Mouse (Mus musculus) cerebellum, adult 2 months (tissue): ENCODE results near the gene Gadl1. TPM values are rescaled to one million over a fixed set of nuclear protein-coding genes. Genes with fewer than 3 reads are reported as not detected.
"Not testable (repeated sequence)": the region's sequence is repeated elsewhere in the genome, so short reads cannot be mapped to it uniquely, and the experiment has no call there.

Experiments used
- DNase-seq, 2 experiments: peaks; one replicate each; pipeline ENCODE4 v3.0.0; 2021
- H3K27ac ChIP-seq: fragments of 200-500 bp; 2 replicates; pipeline ENCODE4 v1.5.1; 2012; ENCODE audit warnings: low read length, control low read depth, inconsistent platforms; ENCODE audit not compliant: insufficient read depth
- H3K27me3 ChIP-seq: fragments of 200-500 bp; 2 replicates; pipeline ENCODE4 v1.6.1; 2012; ENCODE audit warnings: inconsistent platforms, mild to moderate bottlenecking, low read length, moderate library complexity; ENCODE audit not compliant: control insufficient read depth, insufficient read depth
- H3K4me1 ChIP-seq: fragments of 200-500 bp; 2 replicates; pipeline ENCODE4 v1.6.1; 2011; ENCODE audit warnings: low read length; ENCODE audit not compliant: control insufficient read depth, insufficient read depth
- H3K4me3 ChIP-seq: fragments of 200-500 bp; replicated peaks from 2 replicates; pipeline ENCODE3; 2011; ENCODE audit warnings: mild to moderate bottlenecking, low read depth, low read length, control low read depth; ENCODE audit not compliant: insufficient read depth
- CTCF ChIP-seq: fragments of 200-500 bp; IDR thresholded peaks from 2 replicates; pipeline ENCODE4 v1.5.1; 2011; ENCODE audit warnings: low read depth, mild to moderate bottlenecking, control low read depth, low read length, moderate library complexity, borderline replicate concordance; ENCODE audit not compliant: insufficient read depth
- POLR2A ChIP-seq: fragments of 200-500 bp; IDR thresholded peaks from 2 replicates; pipeline ENCODE4 v1.6.1; 2011; ENCODE audit warnings: low read length, control low read depth, borderline replicate concordance; ENCODE audit not compliant: insufficient read depth
- WGBS: fragments of 180-500 bp; shearing (Covaris S2); methylation state at CpG from one replicate; pipeline ENCODE4 v1.1.7; 2018; 5-methylcytosine and 5-hydroxymethylcytosine counted together
- polyA plus RNA-seq: library from polyadenylated mRNA; depleted of rRNA; stranded (reverse); fragments of >200 nt; gene quantifications from 2 replicates; pipeline ENCODE4 v1.2.3, GENCODE M21; 2012

Gadl1 gene
- polyA plus RNA-seq, 1 experiment: 0.31 TPM

DNA sequence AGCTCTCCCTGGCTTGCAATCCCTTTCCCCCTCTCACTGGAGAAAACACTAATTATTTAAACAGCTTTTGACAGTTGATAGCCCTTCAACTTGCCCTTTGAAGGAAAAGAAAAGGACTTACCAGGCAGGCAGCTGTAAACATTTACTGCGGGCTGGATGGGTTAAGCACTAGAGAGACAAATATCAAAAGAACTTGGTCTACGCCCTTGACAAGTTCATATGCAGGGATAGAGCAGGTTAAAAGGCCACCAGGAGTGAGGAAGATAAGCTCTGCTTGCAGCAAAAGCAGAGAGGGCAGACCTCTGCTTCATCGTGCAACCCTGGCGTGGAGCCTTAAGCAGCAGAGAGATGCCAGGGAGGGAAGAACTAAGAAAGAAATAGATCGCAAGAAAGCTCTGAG is 123.5 kb downstream of the Gadl1 start:
- Histone ChIP-seq H3K27me3 (no peaks in the 10 kb centered on the region), H3K4me1 (no peaks in the 10 kb centered on the region), H3K27ac (no peak overlapping the region), H3K4me3 (no peak overlapping the region)
- no peak for TF ChIP-seq POLR2A
- no peak for TF ChIP-seq CTCF
- WGBS: 58% methylated on average over 5 of the region's 5 CpGs
- DNase-seq: no peak

DNA sequence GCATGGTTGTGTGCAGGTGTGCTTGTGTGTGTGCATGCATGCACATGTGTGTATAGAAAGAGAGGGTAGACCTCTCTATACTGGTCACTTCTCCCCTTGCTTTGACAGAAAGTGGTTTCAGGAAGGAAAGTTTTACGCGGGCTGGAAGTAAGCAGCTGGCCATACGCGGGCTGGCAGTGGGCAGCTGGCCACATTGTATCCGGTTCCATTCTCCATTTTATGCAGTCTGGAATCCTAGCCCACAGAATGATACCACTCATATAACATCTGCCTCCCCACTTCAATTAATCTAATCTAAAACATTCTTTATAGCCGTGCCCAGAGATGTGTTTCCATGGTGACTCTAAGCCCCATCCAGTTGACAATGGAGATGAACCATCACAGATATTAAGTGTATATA is 129.0 kb downstream of the Gadl1 start:
- no peak for TF ChIP-seq POLR2A
- TF ChIP-seq CTCF: no peak
- H3K27me3 ChIP-seq: no peaks in the 10 kb centered on the region
- WGBS: 61% methylated on average over 6 of the region's 6 CpGs
- H3K4me3 ChIP-seq: no peak overlapping the region
- DNase-seq: no peak
- H3K4me1 ChIP-seq: no peaks in the 10 kb centered on the region
- H3K27ac ChIP-seq: no peak overlapping the region

- WGBS: 72% methylated on average over 4 of the region's 4 CpGs
- no peak for DNase-seq
Observed at GRCm38 (mm10) chr9:116039981-116040380, 130.7 kb downstream of the Gadl1 start.

DNA sequence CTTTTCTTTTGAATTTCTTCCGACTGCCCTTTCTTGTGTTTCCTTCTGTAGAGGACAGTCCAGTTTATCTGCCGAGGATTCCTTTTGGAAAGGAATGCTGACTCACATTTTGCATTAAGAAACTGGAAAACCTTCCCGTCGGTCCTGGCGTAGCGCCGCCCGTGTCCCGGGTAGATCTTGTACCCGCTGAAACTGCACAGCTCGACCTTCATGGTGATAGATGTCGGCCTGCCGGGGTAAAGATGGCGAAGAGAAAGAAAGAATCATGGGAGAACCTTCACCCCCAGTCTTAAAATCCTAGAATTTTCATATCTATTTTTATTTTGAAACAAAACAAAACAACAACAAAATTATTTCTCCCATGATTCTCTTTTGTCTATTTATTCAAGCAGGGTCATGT is 131.6 kb downstream of the Gadl1 start:
- not testable (repeated sequence) for H3K27me3 ChIP-seq, H3K4me3 ChIP-seq, H3K4me1 ChIP-seq, H3K27ac ChIP-seq, DNase-seq
- WGBS: 93% methylated on average over 14 of the region's 14 CpGs

More at GRCm38 (mm10) chr9:116039981-116040380, 130.7 kb downstream of the Gadl1 start:
- Histone ChIP-seq H3K27me3 (no peaks in the 10 kb centered on the region), H3K27ac (no peak overlapping the region), H3K4me1 (no peaks in the 10 kb centered on the region), H3K4me3 (no peak overlapping the region)
- TF ChIP-seq POLR2A (no peak), CTCF (no peak)

- TF ChIP-seq POLR2A (no peak), CTCF (no peak)
- 81% methylated on average over 4 of the region's 4 CpGs for WGBS
- Histone ChIP-seq H3K4me3 (no peak overlapping the region), H3K27me3 (no peaks in the 10 kb centered on the region), H3K4me1 (no peaks in the 10 kb centered on the region), H3K27ac (no peak overlapping the region)
- no peak for DNase-seq
Observed at GRCm38 (mm10) chr9:116041369-116041768, 132.1 kb downstream of the Gadl1 start.

DNA sequence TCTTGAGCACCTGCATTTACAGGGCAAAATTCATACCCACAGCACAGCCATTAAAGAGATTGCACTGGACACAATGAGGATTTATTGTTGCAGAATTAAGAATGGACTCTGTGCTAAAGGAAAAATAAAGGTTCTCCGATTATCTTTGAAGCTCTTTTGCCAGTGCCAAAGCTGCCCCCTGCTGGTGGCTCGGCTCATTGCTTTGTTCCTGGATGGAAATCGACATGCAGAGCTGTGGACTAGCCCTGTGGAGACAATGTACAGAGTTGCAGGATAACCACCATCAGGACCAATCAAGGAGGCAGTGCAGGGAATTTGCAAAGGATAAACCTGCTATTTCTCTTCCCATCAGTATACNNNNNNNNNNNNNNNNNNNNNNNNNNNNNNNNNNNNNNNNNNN is 132.5 kb downstream of the Gadl1 start:
- no peaks in the 10 kb centered on the region for H3K27me3 ChIP-seq
- WGBS: 4% methylated on average over 3 of the region's 3 CpGs
- H3K4me3 ChIP-seq: no peak overlapping the region
- no peaks in the 10 kb centered on the region for H3K4me1 ChIP-seq
- peak; percentile 62 to 79 for DNase-seq
- TF ChIP-seq CTCF (peak; percentile 80), POLR2A (no peak)
- H3K27ac ChIP-seq: no peak overlapping the region

DNA sequence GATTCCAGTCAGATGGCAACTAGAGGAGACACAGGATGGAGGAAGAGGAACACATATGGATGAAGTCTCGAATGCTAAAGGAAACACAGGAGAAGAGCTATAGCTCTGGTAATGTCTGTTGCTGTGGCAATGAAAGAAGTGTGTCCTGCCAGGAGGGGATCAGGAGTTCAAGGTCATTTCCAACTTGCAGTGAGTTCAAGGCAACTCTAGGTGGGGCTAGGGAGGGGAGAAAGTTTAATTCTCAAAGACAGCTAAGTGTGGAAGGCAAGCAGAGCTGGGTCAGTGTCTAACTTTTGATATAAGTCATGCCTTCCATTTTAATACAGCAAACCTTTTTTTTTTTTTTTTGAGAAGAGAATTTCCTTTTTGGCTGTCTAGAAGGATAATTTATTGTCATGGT is 140.7 kb downstream of the Gadl1 start:
- 81% methylated on average over 1 of the region's 1 CpGs for WGBS
- no peak for DNase-seq
- Histone ChIP-seq H3K27ac (no peak overlapping the region), H3K4me3 (no peak overlapping the region), H3K4me1 (no peaks in the 10 kb centered on the region), H3K27me3 (no peaks in the 10 kb centered on the region)
- TF ChIP-seq CTCF: no peak

- 62% methylated on average over 8 of the region's 8 CpGs for WGBS
- Histone ChIP-seq H3K4me1 (no peaks in the 10 kb centered on the region), H3K4me3 (no peak overlapping the region), H3K27me3 (no peaks in the 10 kb centered on the region), H3K27ac (no peak overlapping the region)
- no peak for DNase-seq
- no peak for TF ChIP-seq CTCF
- no peak for TF ChIP-seq POLR2A
Observed at GRCm38 (mm10) chr9:116053976-116054375, 144.7 kb downstream of the Gadl1 start.

- Histone ChIP-seq H3K27ac (no peak overlapping the region), H3K4me3 (no peak overlapping the region), H3K4me1 (no peaks in the 10 kb centered on the region), H3K27me3 (no peaks in the 10 kb centered on the region)
- DNase-seq: no peak
- 99% methylated on average over 4 of the region's 4 CpGs for WGBS
- TF ChIP-seq CTCF (no peak), POLR2A (no peak)
Observed at GRCm38 (mm10) chr9:116058475-116058874, 149.2 kb downstream of the Gadl1 start.
